Mouse (Mus musculus): ENCODE measurements around the gene Mettl26. TPM values are rescaled to one million over a fixed set of nuclear protein-coding genes. Genes with fewer than 3 reads are reported as not detected.

Gene Mettl26
- total RNA-seq, 2 experiments from 2014 or later: 22.3 to 39.1 TPM

DNA sequence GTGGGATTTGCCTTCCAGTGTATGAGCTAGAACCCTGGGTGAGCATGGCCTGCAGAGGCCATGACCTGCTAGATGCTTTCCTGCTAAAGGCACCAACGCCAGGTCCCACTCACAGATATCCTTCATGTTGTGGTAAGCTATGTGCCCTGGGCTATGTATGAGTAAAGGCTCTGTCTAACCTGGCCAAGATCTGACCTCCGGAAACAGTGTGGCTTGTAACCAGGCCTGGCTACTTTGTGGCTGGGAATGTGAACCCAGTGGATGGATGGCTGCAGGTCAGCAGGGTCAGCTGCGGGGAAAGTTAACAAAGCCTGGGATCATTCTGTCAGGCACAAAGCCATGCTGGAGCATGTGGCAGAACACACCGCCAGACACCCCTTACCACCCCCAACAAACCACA, 6.8 kb downstream of the Mettl26 start:
- no peak for ATAC-seq (replicated peaks; ENCODE audit: poor library complexity)

DNA sequence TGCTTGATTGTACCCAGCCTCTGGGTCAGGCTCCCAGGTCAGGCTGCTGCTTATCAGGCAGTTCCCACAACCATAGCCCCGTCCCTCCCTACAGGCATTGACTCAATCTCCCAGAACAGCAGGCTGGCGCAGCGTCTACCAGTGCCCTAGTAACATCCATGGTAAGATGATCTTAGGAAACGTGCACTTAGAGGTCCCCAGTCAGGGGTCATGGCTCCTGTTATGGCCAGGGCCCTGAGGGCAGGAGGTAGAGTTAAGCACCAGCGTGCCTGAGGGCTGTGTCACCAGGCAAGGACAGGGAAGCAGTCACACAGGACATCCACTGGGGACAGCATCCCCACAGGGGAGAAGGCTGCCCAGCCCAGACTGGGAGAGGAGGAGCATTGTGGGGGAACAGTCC, 7.4 kb downstream of the Mettl26 start:
- peak; percentile 49 for ATAC-seq (replicated peaks; ENCODE audit: poor library complexity)

GRCm38 (mm10) chr17:25883268-25883667, 8.4 kb downstream of the Mettl26 start:
- ATAC-seq (replicated peaks; ENCODE audit: poor library complexity): no peak

- ATAC-seq (replicated peaks; ENCODE audit: poor library complexity): no peak
These were observed 8.9 kb downstream of the Mettl26 start for GRCm38 (mm10) chr17:25883824-25884223.

DNA sequence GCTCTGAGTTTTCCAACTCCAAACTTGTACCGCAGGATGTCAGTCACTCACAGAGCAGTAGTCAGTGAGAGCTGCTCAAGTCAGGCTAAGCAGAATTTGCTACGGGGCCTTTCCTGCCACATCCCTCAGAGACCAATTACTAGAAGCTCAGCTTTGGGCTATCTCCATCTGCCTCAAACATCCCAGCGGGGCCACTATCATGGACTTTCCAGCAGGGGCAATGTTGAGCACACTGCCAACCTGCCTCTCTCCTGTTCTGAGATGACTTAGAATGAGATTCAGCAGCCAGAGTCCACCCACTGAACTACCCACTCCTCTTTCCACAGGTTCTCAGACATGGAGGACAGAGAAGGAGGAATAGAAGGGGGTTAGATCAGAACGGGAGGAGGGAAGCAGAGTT, 10.8 kb downstream of the Mettl26 start:
- peak; percentile 76 for ATAC-seq (replicated peaks; ENCODE audit: poor library complexity)

DNA sequence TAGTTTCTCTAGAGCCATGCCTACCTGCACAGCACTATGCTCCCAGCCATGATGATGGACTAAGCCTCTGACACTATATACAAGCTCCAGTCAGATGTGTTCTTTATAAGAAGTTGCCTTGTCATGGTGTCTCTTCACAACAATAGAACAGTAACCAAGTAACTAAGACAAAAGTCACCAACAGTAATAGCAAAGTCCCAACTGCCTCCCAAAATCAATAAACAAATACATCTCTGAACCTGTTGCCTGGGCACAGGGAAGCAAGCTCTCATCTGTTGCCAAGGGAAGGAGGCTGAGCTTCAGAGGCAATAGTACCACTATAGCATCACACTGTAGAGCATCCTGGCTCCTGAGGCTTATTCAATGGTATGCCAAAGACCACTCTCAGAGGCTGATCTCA, 11.9 kb downstream of the Mettl26 start:
- no peak for ATAC-seq (replicated peaks; ENCODE audit: poor library complexity)

DNA sequence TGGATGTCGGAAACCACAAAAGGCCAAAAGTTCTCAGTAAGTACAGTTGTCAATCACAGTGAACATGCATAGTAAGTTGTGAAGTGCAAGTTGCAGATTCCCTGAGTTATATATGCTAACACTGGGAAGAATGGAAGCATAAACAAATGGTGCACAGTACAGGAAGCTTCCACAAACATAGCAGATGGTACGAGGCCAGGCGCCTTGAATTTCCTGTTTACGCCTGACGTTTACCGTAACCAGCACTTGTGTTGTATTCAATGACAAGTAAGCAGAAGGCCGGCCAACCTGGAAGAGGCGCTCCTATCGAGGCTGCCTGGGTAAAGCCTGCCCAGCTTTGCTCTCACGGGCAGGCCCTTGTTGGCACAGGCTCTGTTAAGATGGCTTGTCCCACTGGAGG, 12.6 kb downstream of the Mettl26 start:
- no peak for ATAC-seq (replicated peaks; ENCODE audit: poor library complexity)

DNA sequence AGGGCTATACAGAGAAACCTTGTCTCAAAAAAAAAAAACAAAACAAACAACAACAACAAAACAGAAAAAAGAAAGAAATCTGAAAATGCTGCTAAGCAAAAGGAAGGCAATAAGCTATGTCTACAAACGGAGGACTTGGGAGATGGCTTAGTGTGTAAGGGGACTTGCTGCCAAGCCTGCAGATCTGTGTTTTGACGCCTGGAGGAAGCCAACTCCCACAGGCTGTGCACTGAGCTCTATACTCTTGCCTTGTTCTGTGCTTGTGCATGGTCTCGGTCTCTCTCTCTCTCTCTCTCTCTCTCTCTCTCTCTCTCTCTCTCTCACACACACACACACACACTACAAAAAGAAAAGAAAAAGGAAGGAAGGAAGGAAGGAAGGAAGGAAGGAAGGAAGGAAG, 14.0 kb downstream of the Mettl26 start:
- no peak for ATAC-seq (replicated peaks; ENCODE audit: poor library complexity)

DNA sequence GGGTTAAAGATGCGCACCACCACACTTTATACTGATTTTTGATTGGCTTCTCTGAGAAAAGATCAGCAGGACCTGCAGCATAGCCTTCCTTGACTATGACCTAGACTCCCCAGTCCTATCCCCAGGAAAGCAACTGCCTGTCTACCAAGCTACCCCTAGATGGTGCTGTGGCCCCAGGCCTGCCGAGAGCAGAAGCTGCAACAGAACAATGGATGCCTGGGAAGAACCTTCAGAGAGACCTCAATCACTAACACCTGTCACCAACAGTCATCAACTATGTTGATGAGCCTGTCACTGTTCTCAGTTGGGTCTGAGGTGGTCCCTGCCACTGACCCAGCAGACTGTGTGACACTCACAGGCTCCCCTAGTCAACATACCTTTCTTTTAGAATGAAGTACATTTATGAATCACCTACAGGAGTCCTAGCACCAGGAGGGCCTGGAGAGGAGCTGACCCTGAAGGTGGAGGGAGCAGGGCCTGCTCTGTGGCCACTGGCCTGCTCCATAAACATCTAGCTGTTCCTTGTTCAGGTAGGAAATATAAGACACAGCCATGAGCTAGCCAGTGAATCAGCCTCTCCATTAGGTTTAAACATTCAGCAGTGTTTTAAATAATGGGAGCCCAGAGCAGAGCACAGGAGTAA, 19.2 kb downstream of the Mettl26 start:
- peak; percentile 97 for ATAC-seq (replicated peaks; ENCODE audit: poor library complexity)

- ATAC-seq (replicated peaks; ENCODE audit: poor library complexity): no peak
These were observed 20.5 kb downstream of the Mettl26 start for GRCm38 (mm10) chr17:25895415-25895814.

DNA sequence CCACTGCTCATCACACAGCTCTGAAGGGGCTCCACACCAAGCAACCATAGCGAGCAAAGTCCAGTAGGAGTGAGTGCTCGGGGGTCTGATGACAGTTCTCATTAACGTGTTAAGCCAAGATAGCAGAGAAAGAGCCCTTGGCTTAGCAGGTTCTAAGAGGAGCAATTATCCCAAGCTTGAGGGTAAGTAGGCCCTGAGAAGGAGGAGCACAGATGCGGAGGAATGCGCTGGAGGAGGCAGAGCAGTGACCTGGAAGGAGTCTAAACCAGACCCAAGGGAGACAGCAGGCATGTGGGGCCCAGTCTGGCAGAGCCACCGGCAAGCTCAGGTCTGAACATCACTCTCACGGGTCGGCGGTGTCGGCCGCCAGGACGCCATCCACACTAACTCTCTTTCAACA, 21.0 kb downstream of the Mettl26 start:
- ATAC-seq (replicated peaks; ENCODE audit: poor library complexity): no peak

- no peak for ATAC-seq (replicated peaks; ENCODE audit: poor library complexity)
These were observed 25.3 kb downstream of the Mettl26 start for GRCm38 (mm10) chr17:25900193-25900592.

DNA sequence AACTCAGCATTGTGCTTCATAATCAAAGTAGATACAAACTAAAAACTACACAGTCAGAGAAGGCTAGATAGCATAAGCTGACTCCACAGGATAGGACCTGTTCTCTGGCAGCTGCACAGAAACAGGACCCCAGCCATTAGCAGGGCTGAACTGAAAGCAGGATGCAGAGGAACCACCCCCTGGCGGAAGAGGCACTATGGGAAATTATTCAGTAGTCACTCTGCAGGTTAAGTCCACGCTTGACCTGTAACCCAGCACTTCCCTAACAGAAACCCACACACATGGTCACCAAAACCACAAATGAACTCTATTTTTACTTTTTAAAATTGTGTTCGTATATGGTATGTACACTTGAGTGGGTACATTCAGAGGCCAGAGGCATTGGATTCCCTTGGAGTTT, 28.2 kb downstream of the Mettl26 start:
- no peak for ATAC-seq (replicated peaks; ENCODE audit: poor library complexity)

DNA sequence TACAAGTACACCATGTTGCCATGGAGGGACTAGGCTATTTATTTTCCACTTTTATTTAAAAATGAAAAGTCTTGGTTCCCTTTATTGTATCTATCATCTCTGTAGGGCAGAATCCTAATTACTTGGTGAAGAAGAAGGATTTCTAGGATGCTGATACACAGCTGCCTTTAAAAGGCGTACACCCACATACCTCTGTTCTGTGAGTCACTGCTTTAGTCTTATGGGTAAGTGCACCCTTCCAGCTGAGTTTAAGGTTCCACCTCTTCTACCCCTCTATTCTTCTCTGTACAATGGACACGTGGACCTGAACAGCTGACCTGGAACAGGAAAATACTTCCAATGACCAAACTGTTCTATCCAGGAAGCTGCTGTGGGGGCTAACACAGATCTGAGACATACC, 32.8 kb downstream of the Mettl26 start:
- no peak for ATAC-seq (replicated peaks; ENCODE audit: poor library complexity)

DNA sequence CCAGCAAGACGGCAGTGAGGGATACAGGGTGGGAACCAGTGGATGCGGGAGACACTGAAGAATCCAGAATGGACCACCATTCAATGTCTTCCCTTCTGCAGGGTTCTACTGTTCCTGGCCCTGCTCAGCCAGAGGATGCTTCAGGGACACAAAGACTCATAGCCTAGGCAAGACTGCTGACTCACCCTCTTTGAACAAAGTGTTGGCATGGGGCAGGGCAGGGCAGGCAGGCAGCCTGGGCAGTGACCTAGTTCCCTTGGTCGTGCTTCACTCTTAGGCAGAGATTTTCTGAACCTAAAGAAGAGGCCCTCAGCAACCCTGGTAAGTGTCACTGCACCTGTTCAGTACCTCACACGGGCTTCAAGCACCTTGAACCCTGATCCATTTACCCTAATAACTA, 36.9 kb downstream of the Mettl26 start:
- 0 out of 2 replicates have a peak, but pooled peaks have one; percentile 23 for ATAC-seq (replicated peaks; ENCODE audit: poor library complexity)

DNA sequence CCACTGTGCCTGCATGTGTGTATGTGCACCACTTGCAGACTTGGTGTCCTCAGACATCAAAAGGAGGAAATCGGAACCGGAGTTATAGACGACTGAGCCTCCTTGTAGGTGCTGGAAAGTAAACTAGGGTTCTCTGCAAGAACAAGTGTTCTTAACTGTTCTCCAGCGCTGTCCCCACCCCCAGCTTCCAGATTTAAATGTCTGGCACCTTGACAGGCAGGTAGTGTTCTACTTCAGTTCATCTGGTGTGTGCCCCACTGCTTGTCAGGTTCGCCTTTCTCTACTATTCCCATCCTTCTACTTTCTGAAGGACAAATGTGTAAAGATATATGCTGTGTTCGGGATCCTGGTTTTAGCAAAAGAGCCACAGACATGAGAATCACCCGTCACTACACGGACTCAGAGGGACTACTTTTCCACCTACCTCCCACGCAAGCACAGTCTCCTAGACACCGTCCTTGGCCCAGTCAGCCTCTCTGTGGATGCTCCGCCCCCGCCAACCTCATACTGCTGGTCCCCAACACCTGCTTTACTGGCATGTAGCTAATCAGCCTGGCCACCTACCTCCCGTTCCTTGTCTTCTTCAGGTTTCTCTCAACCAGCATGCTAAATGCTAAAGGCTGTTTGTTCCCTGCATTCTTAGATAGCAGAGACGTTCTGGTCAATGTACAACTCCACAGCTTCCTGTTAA, 38.5 kb downstream of the Mettl26 start:
- 0 out of 2 replicates have a peak, but pooled peaks have one; percentile 14 for ATAC-seq (replicated peaks; ENCODE audit: poor library complexity)

- ATAC-seq (replicated peaks; ENCODE audit: poor library complexity): peak; percentile 54
These were observed 39.0 kb downstream of the Mettl26 start for GRCm38 (mm10) chr17:25913877-25914275.

DNA sequence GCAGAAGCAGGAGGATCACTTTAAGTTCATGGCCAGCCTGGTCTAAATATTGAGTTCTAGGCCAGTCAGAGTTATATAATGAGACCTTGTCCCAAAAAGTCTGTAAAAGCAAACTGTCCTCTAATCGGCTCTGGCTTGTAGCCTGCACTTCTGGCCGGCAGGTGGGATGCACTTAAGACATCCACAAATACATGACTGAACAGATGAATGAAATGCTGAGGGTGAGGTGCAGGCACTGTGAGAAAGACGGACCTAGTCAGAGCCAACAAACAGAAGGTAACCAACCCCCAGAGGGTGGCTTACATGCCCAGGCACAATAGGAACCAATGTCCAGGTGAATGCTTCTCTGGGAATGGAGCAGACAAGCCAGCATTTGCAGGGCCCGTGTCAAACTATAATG, 39.4 kb downstream of the Mettl26 start:
- ATAC-seq (replicated peaks; ENCODE audit: poor library complexity): no peak

DNA sequence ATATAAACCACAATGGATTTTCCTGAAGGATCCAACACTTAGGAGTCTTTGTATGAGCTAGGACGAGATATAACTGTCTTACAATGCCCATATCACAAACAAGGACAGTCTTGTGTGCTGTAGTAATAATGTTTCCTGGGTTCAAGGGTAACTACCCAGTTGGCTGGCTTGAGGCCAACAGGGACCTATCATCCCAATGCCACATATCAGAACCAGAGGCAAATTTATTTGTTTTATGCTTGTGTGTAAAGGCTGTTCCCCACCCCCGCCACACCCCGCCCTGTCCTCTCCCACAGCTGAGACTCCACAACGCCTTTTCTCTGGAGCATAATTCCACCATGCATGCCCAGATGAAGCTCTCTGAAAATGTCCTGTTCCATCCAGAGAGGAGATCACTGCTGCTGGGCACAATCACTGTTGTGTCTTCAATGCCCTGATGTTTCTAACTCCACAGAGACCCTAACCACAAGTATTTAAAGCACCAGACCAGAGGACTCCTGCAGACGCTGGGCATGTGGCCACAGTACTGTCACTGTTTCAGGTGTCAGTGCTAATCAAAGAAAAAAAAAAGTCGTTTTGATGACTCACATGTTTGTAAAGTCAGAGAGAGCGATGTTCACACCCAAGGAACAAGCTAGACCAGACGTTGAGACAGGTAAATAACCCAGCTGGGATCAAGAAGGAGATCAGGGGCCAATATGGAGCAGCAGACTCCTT, 42.2 kb downstream of the Mettl26 start:
- no peak for ATAC-seq (replicated peaks; ENCODE audit: poor library complexity)

DNA sequence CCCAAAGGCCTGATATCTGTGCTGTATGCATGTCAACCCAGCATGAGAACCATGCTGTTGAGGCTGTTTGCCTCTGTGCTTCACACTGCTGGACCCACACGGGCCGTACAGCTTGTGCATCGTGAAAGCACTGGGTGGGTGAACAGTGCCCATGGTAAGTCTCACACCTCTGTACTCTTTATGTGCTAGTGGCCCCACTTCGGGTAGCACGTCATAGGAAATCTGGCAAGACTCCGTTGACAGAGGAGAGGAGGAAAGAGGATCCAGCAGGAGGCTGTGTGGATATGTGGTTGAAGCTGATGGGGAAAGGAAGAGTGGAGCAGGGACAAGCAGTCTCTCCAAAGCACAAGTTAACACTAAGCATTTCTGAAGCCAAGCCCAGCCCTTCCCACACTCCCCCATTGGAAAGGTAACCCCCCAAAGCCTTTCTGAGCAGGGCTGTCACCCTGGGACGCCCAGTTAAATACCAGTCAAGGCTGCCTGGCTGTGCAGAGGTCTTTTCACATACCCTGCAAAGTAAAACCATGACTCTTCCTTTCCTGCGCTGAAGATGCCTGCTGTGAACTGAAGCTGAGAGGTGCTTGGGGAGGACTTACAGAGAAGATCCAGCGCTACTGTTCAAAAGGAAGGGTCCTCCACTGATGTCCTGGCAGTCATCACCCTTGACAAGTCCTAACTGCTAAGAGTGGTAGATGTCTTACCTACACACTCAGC, 43.3 kb downstream of the Mettl26 start:
- ATAC-seq (replicated peaks; ENCODE audit: poor library complexity): no peak

DNA sequence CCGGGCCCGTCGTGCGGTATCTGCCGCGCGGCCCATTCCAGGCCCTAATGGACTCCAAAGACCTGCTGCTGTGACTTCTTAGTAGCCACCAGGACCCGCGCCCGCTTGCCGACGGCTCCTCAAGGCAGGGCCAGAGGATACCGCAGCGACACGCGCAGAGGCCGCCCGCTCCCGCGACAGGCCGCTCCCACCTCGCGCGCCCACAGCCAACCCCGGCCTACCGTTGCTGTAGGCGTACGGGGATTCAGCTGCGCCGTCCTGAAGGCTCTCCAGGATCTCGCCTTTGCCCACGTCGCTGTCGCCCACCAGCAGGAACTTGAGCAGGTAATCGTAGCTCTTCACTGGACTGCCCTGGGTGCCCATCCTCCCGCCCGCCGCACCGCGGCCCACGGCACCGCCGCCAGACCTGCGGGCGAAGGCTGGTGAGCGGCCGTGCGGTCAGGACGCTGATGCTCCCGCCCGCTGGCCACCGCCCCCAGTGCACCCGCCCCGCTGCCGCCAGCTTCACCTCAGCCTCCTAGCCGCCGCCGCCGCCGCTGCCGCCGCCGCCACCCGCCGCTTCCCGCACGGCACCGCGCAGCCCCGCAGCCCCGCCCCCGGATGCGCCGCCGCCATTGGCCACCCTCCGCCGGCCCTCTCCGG, 44.4 kb downstream of the Mettl26 start, which contains the start of gene Rab40c:
TSS of gene Rab40c (minus strand) at position 584 of the 642 bp plus-strand sequence.
- no peak for ATAC-seq (replicated peaks; ENCODE audit: poor library complexity)

Data from megakaryocyte progenitor cell, adult 5-6 weeks (primary cell).